Mouse (Mus musculus) CD4-positive helper T cell, adult 2 months (primary cell): ENCODE measurements around the gene Chchd5.

ENCODE experiments used
- DNase-seq: peaks from one replicate; pipeline ENCODE4 v3.0.0-alpha.2; 2012; ENCODE audit warnings: low read depth, missing footprints, low spot score

Chchd5 gene

GRCm38 (mm10) chr2:129129412-129129929 is at the start of gene Chchd5:
Gene Chchd5, plus strand, starts transcription at chr2:129129700.
- DNase-seq, result peak; percentile 89

- DNase-seq, result no peak
Measured at GRCm38 (mm10) chr2:129081097-129081496, 48.4 kb upstream of the Chchd5 start.

- DNase-seq, result no peak
Measured at GRCm38 (mm10) chr2:129083514-129083913, 46.0 kb upstream of the Chchd5 start.

GRCm38 (mm10) chr2:129084959-129085358 is 44.5 kb upstream of the Chchd5 start:
- DNase-seq, result peak; percentile 37

- no peak for DNase-seq
Measured at GRCm38 (mm10) chr2:129087520-129087919, 42.0 kb upstream of the Chchd5 start.

- DNase-seq, result no peak
Measured at GRCm38 (mm10) chr2:129090370-129090769, 39.1 kb upstream of the Chchd5 start.

GRCm38 (mm10) chr2:129092810-129093209 is 36.7 kb upstream of the Chchd5 start:
- DNase-seq, result no peak

GRCm38 (mm10) chr2:129093926-129094724 is 35.4 kb upstream of the Chchd5 start:
- DNase-seq, result no peak

- peak; percentile 89 for DNase-seq
Measured at GRCm38 (mm10) chr2:129100784-129101310, 28.7 kb upstream of the Chchd5 start, which contains the start of gene Polr1b. Gene Polr1b, plus strand, starts transcription at chr2:129100995.

- no peak for DNase-seq
Measured at GRCm38 (mm10) chr2:129112924-129113323, 16.6 kb upstream of the Chchd5 start.

- DNase-seq, result no peak
Measured at GRCm38 (mm10) chr2:129115706-129116367, 13.7 kb upstream of the Chchd5 start.

GRCm38 (mm10) chr2:129116368-129116739 is 13.1 kb upstream of the Chchd5 start:
- DNase-seq, result no peak

GRCm38 (mm10) chr2:129118061-129118460 is 11.4 kb upstream of the Chchd5 start:
- no peak for DNase-seq

- no peak for DNase-seq
Measured at GRCm38 (mm10) chr2:129121986-129122385, 7.5 kb upstream of the Chchd5 start.

GRCm38 (mm10) chr2:129129987-129130545 is 566 bp downstream of the Chchd5 start:
- peak; percentile 51 for DNase-seq

GRCm38 (mm10) chr2:129130776-129131175 is 1.3 kb downstream of the Chchd5 start:
- DNase-seq, result no peak

- DNase-seq, result no peak
Measured at GRCm38 (mm10) chr2:129132231-129132630, 2.7 kb downstream of the Chchd5 start.

- no peak for DNase-seq
Measured at GRCm38 (mm10) chr2:129133006-129133805, 3.7 kb downstream of the Chchd5 start.

GRCm38 (mm10) chr2:129139906-129140305 is 10.4 kb downstream of the Chchd5 start:
- no peak for DNase-seq

- no peak for DNase-seq
Measured at GRCm38 (mm10) chr2:129148836-129149235, 19.3 kb downstream of the Chchd5 start.

- DNase-seq, result no peak
Measured at GRCm38 (mm10) chr2:129150386-129150785, 20.9 kb downstream of the Chchd5 start.
